Mouse (Mus musculus) hindbrain, embryonic 13.5 days (tissue): ENCODE data around the gene Cdc42bpa. TPM values are rescaled to one million over a fixed set of nuclear protein-coding genes. Genes with fewer than 3 reads are reported as not detected.

Source experiments
- ATAC-seq: fragments of 200-750 bp; cut with Nextera tagmentation; 2 replicates; pipeline ENCODE4 v1.8.0; 2017; ENCODE audit warnings: moderate TSS enrichment; ENCODE audit not compliant: low FRiP score
- H3K27ac ChIP-seq: fragments of 300-500 bp; sonication (generic); 2 replicates; pipeline ENCODE4 v1.5.1; 2015; ENCODE audit warnings: inconsistent platforms, mild to moderate bottlenecking, moderate library complexity
- H3K27me3 ChIP-seq: fragments of 300-500 bp; sonication (generic); 2 replicates; pipeline ENCODE4 v1.6.1; 2015; ENCODE audit warnings: mild to moderate bottlenecking, inconsistent platforms
- H3K36me3 ChIP-seq: fragments of 300-500 bp; sonication (generic); 2 replicates; pipeline ENCODE4 v1.6.1; 2015; ENCODE audit warnings: mild to moderate bottlenecking, inconsistent platforms
- H3K4me1 ChIP-seq: fragments of 300-500 bp; sonication (generic); replicated peaks from 2 replicates; pipeline ENCODE4 v1.6.1; 2015; ENCODE audit warnings: inconsistent platforms
- H3K4me2 ChIP-seq: fragments of 300-500 bp; sonication (generic); 2 replicates; pipeline ENCODE4 v1.6.1; 2015; ENCODE audit warnings: inconsistent platforms, mild to moderate bottlenecking, moderate library complexity
- H3K4me3 ChIP-seq: fragments of 300-500 bp; sonication (generic); 2 replicates; pipeline ENCODE4 v1.5.1; 2015; ENCODE audit warnings: mild to moderate bottlenecking, inconsistent platforms
- H3K9ac ChIP-seq: fragments of 300-500 bp; sonication (generic); 2 replicates; pipeline ENCODE4 v1.6.1; 2015; ENCODE audit warnings: mild to moderate bottlenecking, inconsistent platforms
- H3K9me3 ChIP-seq: fragments of 300-500 bp; sonication (generic); 2 replicates; pipeline ENCODE4 v1.6.1; 2016; ENCODE audit warnings: inconsistent platforms
- whole genome bisulfite sequencing: fragments of 180-500 bp; shearing (Covaris S2); methylation state at CpG from one replicate; pipeline ENCODE4 v1.1.7; 2015; 5-methylcytosine and 5-hydroxymethylcytosine counted together
- polyA plus RNA-seq: library from polyadenylated mRNA; unstranded; fragments of >200 nt; fragmentation: Nextera tagmentation; extraction: Ambion mirVana; gene quantifications from 2 replicates; pipeline ENCODE4 v1.2.1, GENCODE M21; 2015

The Cdc42bpa gene
- polyA plus RNA-seq, 1 experiment from 2014 or later, result 23.5 TPM

GRCm38 (mm10) chr1:179940071-179940786, 20.0 kb upstream of the Cdc42bpa start:
- no peak overlapping the region for H3K4me2 ChIP-seq
- no peaks in the 10 kb centered on the region for H3K27me3 ChIP-seq
- 74% methylated on average over 23 of the region's 23 CpGs for WGBS
- no peak overlapping the region for H3K4me3 ChIP-seq
- H3K9ac ChIP-seq, result no peak overlapping the region
- no peaks in the 10 kb centered on the region for H3K9me3 ChIP-seq
- no peak for ATAC-seq
- no peaks in the 10 kb centered on the region for H3K36me3 ChIP-seq
- H3K4me1 ChIP-seq, result no peaks in the 10 kb centered on the region
- H3K27ac ChIP-seq, result no peak overlapping the region

- H3K4me2 ChIP-seq, result no peak overlapping the region
- no peaks in the 10 kb centered on the region for H3K9me3 ChIP-seq
- H3K27ac ChIP-seq, result no peak overlapping the region
- no peak overlapping the region for H3K4me3 ChIP-seq
- no peaks in the 10 kb centered on the region for H3K36me3 ChIP-seq
- WGBS, result 94% methylated on average over 14 of the region's 14 CpGs
- no peak for ATAC-seq
- H3K9ac ChIP-seq, result no peak overlapping the region
- no peaks in the 10 kb centered on the region for H3K4me1 ChIP-seq
- no peaks in the 10 kb centered on the region for H3K27me3 ChIP-seq
Measured at GRCm38 (mm10) chr1:179940787-179941352, 19.4 kb upstream of the Cdc42bpa start.

DNA sequence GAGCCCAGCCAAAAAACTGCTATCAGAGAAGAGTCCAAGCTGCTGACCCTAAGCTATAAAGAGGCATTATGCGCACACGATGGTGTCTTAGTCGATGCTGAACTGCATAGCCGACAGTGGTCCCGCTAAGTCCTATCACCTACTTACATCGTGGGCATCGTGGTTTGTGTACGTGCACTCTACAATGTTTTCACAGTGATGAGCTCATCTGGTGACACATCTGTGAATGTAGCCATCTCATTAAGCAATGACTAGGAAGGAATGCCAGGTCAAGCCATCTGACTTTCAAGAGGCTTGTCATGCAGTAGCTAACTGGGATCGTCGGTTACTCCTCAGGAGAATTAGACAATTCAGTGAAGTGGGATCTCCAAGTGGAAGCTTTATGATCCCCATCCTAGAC, 15.3 kb upstream of the Cdc42bpa start:
- Histone ChIP-seq H3K27ac (no peak overlapping the region), H3K4me3 (no peak overlapping the region), H3K4me2 (no peak overlapping the region), H3K27me3 (no peaks in the 10 kb centered on the region), H3K9me3 (no peaks in the 10 kb centered on the region), H3K4me1 (no peaks in the 10 kb centered on the region), H3K9ac (no peak overlapping the region), H3K36me3 (no peaks in the 10 kb centered on the region)
- WGBS, result 85% methylated on average over 10 of the region's 10 CpGs
- ATAC-seq, result no peak

- no peak for ATAC-seq
- H3K4me3 ChIP-seq, result no peak overlapping the region
- H3K4me2 ChIP-seq, result no peak overlapping the region
- 0 out of 2 replicates have a peak, but pooled peaks cover 2% of the 10 kb centered on the region for H3K4me1 ChIP-seq
- H3K9me3 ChIP-seq, result no peaks in the 10 kb centered on the region
- no peak overlapping the region for H3K9ac ChIP-seq
- no peak overlapping the region for H3K27ac ChIP-seq
- 61% methylated on average over 2 of the region's 2 CpGs for WGBS
- H3K27me3 ChIP-seq, result no peaks in the 10 kb centered on the region
- no peaks in the 10 kb centered on the region for H3K36me3 ChIP-seq
Measured at GRCm38 (mm10) chr1:179946616-179947015, 13.7 kb upstream of the Cdc42bpa start.

DNA sequence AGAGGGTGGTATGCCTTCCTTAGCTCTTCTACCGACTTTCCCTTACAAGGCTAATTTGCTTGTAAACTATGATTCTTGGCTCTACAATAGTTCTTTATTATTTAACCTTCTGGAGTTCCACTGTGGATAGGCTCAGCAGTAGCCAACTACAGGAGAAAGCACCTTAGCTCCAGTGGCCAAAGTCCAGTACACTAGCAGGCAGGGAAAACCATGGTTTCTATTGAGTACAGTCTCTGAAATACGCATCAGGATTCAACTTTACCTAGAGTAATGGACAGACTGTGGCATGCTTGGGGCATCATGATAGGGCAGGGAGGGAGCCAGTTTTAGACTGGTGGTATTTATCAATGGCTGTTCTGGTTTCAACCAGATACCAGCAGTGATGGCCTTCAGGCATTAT, 12.6 kb upstream of the Cdc42bpa start:
- Histone ChIP-seq H3K9me3 (no peaks in the 10 kb centered on the region), H3K27ac (no peak overlapping the region), H3K4me3 (no peak overlapping the region), H3K4me1 (0 out of 2 replicates have a peak, but pooled peaks cover 4% of the 10 kb centered on the region), H3K9ac (no peak overlapping the region), H3K4me2 (no peak overlapping the region), H3K27me3 (no peaks in the 10 kb centered on the region), H3K36me3 (no peaks in the 10 kb centered on the region)
- no peak for ATAC-seq
- WGBS, result 94% methylated on average over 2 of the region's 2 CpGs

GRCm38 (mm10) chr1:179951597-179951996, 8.7 kb upstream of the Cdc42bpa start:
- Histone ChIP-seq H3K9me3 (no peaks in the 10 kb centered on the region), H3K4me3 (no peak overlapping the region), H3K36me3 (no peaks in the 10 kb centered on the region), H3K27me3 (no peaks in the 10 kb centered on the region), H3K4me2 (0 out of 2 replicates have a peak overlapping the region, but pooled peaks have one; percentile 13), H3K4me1 (0 out of 2 replicates have a peak, but pooled peaks cover 4% of the 10 kb centered on the region), H3K9ac (0 out of 2 replicates have a peak overlapping the region, but pooled peaks have one; percentile 24), H3K27ac (peak overlapping the region; percentile 58; the same call in 1 of the 2 replicates)
- 31% methylated on average over 7 of the region's 7 CpGs for WGBS
- ATAC-seq, result no peak

GRCm38 (mm10) chr1:179953251-179953650, 7.0 kb upstream of the Cdc42bpa start:
- WGBS, result 84% methylated on average over 3 of the region's 3 CpGs
- H3K9ac ChIP-seq, result no peak overlapping the region
- H3K4me2 ChIP-seq, result no peak overlapping the region
- H3K4me3 ChIP-seq, result no peak overlapping the region
- H3K36me3 ChIP-seq, result no peaks in the 10 kb centered on the region
- 0 out of 2 replicates have a peak, but pooled peaks cover 4% of the 10 kb centered on the region for H3K4me1 ChIP-seq
- H3K9me3 ChIP-seq, result no peaks in the 10 kb centered on the region
- H3K27me3 ChIP-seq, result no peaks in the 10 kb centered on the region
- no peak overlapping the region for H3K27ac ChIP-seq
- ATAC-seq, result no peak

- Histone ChIP-seq H3K4me3 (no peak overlapping the region), H3K27me3 (no peaks in the 10 kb centered on the region), H3K4me2 (no peak overlapping the region), H3K9me3 (no peaks in the 10 kb centered on the region), H3K36me3 (no peaks in the 10 kb centered on the region), H3K4me1 (peaks cover 22% of the 10 kb centered on the region), H3K27ac (no peak overlapping the region), H3K9ac (no peak overlapping the region)
- WGBS, result 50% methylated on average over 3 of the region's 3 CpGs
- no peak for ATAC-seq
Measured at GRCm38 (mm10) chr1:179957431-179957830, 2.8 kb upstream of the Cdc42bpa start.

GRCm38 (mm10) chr1:179958871-179959720, 1.2 kb upstream of the Cdc42bpa start:
- H3K36me3 ChIP-seq, result no peaks in the 10 kb centered on the region

DNA sequence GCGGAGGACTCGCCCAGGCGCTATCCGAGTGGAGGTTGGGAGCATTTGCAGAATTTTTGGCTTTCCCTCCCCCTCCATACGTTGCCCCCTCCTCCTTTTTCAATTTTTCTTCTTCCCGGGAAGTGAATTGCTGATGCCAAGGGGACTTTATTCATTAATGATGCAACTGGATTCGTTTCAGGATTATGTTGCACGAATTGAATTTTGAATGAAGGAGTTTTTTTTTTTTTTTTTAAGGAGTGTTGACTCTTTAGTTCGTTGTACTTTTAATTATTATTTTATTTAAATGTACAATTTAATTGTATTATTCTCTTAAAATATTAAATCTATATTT, 238 bp downstream of the Cdc42bpa start:
- Histone ChIP-seq H3K9ac (peak overlapping the region; percentile 93), H3K27ac (peak overlapping the region; percentile 96), H3K4me3 (peak overlapping the region; percentile 79), H3K4me1 (peaks cover 38% of the 10 kb centered on the region), H3K36me3 (no peaks in the 10 kb centered on the region), H3K9me3 (no peaks in the 10 kb centered on the region), H3K27me3 (no peaks in the 10 kb centered on the region), H3K4me2 (peak overlapping the region; percentile 84)
- ATAC-seq, result no peak
- WGBS, result under 1% methylated on average over 9 of the region's 9 CpGs

More at GRCm38 (mm10) chr1:179958871-179959720, 1.2 kb upstream of the Cdc42bpa start:
- no peaks in the 10 kb centered on the region for H3K9me3 ChIP-seq
- H3K9ac ChIP-seq, result peak overlapping the region; percentile 93
- 4% methylated on average over 38 of the region's 41 CpGs for WGBS
- peak; percentile 77; the same call in 1 of the 2 replicates for ATAC-seq
- peak overlapping the region; percentile 96 for H3K27ac ChIP-seq
- peak overlapping the region; percentile 79 for H3K4me3 ChIP-seq
- no peaks in the 10 kb centered on the region for H3K27me3 ChIP-seq
- H3K4me1 ChIP-seq, result peaks cover 32% of the 10 kb centered on the region
- H3K4me2 ChIP-seq, result peak overlapping the region; percentile 84

DNA sequence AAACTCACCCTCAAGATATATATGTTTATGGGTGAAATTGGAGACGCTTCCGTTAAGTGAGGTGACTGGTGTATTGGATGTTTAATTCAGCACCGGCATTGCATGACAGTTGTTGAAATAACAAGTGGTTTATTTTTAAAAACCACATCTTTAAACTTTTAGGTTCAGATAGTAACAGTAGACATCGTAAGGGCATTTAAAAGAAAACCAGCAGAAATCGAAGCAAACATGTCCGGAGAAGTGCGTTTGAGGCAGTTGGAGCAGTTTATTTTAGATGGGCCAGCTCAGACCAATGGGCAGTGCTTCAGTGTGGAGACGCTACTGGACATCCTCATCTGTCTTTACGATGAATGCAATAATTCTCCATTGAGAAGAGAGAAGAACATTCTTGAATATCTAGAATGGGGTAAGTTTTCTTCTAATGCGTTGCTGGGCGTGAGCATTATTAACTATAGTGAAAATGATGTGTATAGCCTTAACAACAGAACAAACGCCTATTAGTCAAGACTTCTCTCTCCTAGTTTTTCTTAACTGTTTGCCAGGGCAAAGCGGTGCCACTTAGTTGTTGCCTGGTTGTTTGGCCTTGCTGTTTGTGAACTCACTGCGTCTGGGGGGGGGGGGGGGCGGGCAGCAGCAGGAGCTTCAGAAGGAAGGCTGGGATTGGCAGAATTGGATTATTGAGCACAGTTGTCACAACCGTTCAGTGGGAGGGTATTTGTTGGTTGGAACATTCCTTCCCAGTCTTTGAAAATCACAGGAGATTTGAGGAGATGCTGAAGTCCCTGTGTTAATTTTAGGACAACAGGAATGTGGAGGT, 818 bp downstream of the Cdc42bpa start:
- H3K27ac ChIP-seq, result no peak overlapping the region
- no peaks in the 10 kb centered on the region for H3K36me3 ChIP-seq
- H3K4me3 ChIP-seq, result peak overlapping the region; percentile 79
- no peaks in the 10 kb centered on the region for H3K27me3 ChIP-seq
- H3K4me2 ChIP-seq, result peak overlapping the region; percentile 84
- peak overlapping the region; percentile 68 for H3K9ac ChIP-seq
- H3K9me3 ChIP-seq, result no peaks in the 10 kb centered on the region
- WGBS, result 1% methylated on average over 16 of the region's 16 CpGs
- no peak for ATAC-seq
- peaks cover 38% of the 10 kb centered on the region for H3K4me1 ChIP-seq
